Mouse (Mus musculus): ENCODE data around the gene Peli1.

DNA sequence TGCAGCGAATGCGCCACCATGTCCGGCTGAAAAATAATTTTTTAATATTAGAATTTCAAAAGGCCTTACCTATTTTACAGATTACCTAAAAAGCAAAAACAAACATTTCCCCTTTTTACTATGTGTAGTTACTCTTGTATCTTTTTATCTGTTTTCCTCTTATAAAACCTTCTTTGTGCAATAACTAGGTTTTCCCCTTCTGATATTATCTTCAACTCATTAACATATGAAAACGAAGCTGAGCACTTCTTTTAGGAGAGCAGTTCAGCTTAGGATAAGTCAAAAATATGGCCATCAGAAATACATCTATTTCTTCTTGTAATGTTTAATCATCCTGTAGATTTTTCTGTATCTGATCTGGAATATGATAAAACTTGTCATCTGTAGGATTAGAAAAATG, 50.7 kb downstream of the Peli1 start:
- TF ChIP-seq CTCF (IDR thresholded peaks at IDR 0.05) (no peak), EP300 (IDR thresholded peaks at IDR 0.05) (no peak)
